12 mouse cellular contexts compared by ENCODE assay signal in genomic region chr16:10958763-10959440, GRCm38 (mm10).
DNase-seq lines count a peak whose midpoint lies in the region; ATAC-seq lines count a peak whose summit lies in the region.
"Had no signal": no experiment of that assay in that cellular context is flagged by ENCODE, and none has a peak within 500 bp of the region (broad histone marks: within the 10 kb centered on the region; RNA-seq: fewer than 3 reads in every experiment).

No protein-coding gene starts in this region.

- no peak overlapping the region for H3K4me2 ChIP-seq in embryonic facial prominence, embryonic 13.5 days
- H3K4me2 ChIP-seq in hindbrain, embryonic 16.5 days (ENCODE audit: low read length), result no peak overlapping the region
- no peak overlapping the region for H3K4me2 ChIP-seq in midbrain, embryonic 14.5 days (ENCODE audit: low read length)
- H3K4me2 ChIP-seq: heart, embryonic 15.5 days; kidney, embryonic 15.5 days had no signal

- peak; percentile 51 to 65 for DNase-seq in left cerebral cortex, postnatal 10 days (ENCODE audit: extremely low spot score in 1 of 2, low spot score in 2 of 2)
- DNase-seq in left cerebral cortex, adult 11 months (ENCODE audit: low spot score), result no peak
- peak; percentile 67 for DNase-seq in midbrain, embryonic 14.5 days
- DNase-seq in B cell, adult 2 months, result no peak
- DNase-seq in heart, adult 11 months, result no peak
- DNase-seq in gastrocnemius, postnatal 10 days, result no peak
- DNase-seq: adrenal gland, adult 8-10 months had no signal

- H3K9me3 ChIP-seq in embryonic facial prominence, embryonic 13.5 days, result no peaks in the 10 kb centered on the region
- no peaks in the 10 kb centered on the region for H3K9me3 ChIP-seq in hindbrain, embryonic 16.5 days (ENCODE audit: control insufficient read depth, low read length)
- H3K9me3 ChIP-seq in midbrain, embryonic 14.5 days (ENCODE audit: control insufficient read depth, low read length), result no peaks in the 10 kb centered on the region
- H3K9me3 ChIP-seq: heart, embryonic 15.5 days; kidney, embryonic 15.5 days had no signal

- H3K4me1 ChIP-seq in embryonic facial prominence, embryonic 13.5 days, result peaks cover 45% of the 10 kb centered on the region
- peaks cover 5% of the 10 kb centered on the region; the same call in 1 of the 2 replicates for H3K4me1 ChIP-seq in hindbrain, embryonic 16.5 days (ENCODE audit: control insufficient read depth, insufficient read depth, low read depth, low read length)
- peaks cover 9% of the 10 kb centered on the region; the same call in 1 of the 2 replicates for H3K4me1 ChIP-seq in midbrain, embryonic 14.5 days (ENCODE audit: control insufficient read depth, insufficient read depth, low read length)

- H3K27ac ChIP-seq in embryonic facial prominence, embryonic 13.5 days, result peak overlapping the region; percentile 64; the same call in 1 of the 2 replicates
- peak overlapping the region; percentile 35; the same call in 1 of the 2 replicates for H3K27ac ChIP-seq in hindbrain, embryonic 16.5 days (ENCODE audit: low read depth, low read length)
- H3K27ac ChIP-seq in midbrain, embryonic 14.5 days (replicated peaks; ENCODE audit: low read depth, low read length), result 0 out of 2 replicates have a peak overlapping the region, but pooled peaks have one; percentile 20
- H3K27ac ChIP-seq: heart, embryonic 15.5 days; kidney, embryonic 15.5 days had no signal

- 45% methylated on average over 7 of the region's 7 CpGs for WGBS in embryonic facial prominence, embryonic 13.5 days
- 39% methylated on average over 7 of the region's 7 CpGs for WGBS in hindbrain, embryonic 16.5 days
- 46% methylated on average over 7 of the region's 7 CpGs for WGBS in midbrain, embryonic 14.5 days

- H3K36me3 ChIP-seq in embryonic facial prominence, embryonic 13.5 days, result peaks cover 57% of the 10 kb centered on the region
- no peaks in the 10 kb centered on the region for H3K36me3 ChIP-seq in hindbrain, embryonic 16.5 days (ENCODE audit: control insufficient read depth, insufficient read depth, low read length)
- 0 out of 2 replicates have a peak, but pooled peaks cover 5% of the 10 kb centered on the region for H3K36me3 ChIP-seq in midbrain, embryonic 14.5 days (ENCODE audit: control insufficient read depth, insufficient read depth, low read length)

- peak; percentile 64 for ATAC-seq in embryonic facial prominence, embryonic 13.5 days (ENCODE audit: insufficient number of reproducible peaks, insufficient read depth, low FRiP score, low TSS enrichment, low read depth)
- peak; percentile 67 for ATAC-seq in hindbrain, embryonic 16.5 days
- ATAC-seq in midbrain, embryonic 14.5 days (ENCODE audit: low FRiP score, low TSS enrichment), result peak; percentile 27; the same call in 1 of the 2 replicates

- H3K9ac ChIP-seq in embryonic facial prominence, embryonic 13.5 days, result no peak overlapping the region
- no peak overlapping the region for H3K9ac ChIP-seq in hindbrain, embryonic 16.5 days (ENCODE audit: low read depth, low read length)
- H3K9ac ChIP-seq in midbrain, embryonic 14.5 days (replicated peaks; ENCODE audit: low read length), result no peak overlapping the region
- H3K9ac ChIP-seq: heart, embryonic 15.5 days; kidney, embryonic 15.5 days had no signal

- no peak overlapping the region for H3K4me3 ChIP-seq in embryonic facial prominence, embryonic 13.5 days
- H3K4me3 ChIP-seq in hindbrain, embryonic 16.5 days (ENCODE audit: low read length), result no peak overlapping the region
- no peak overlapping the region for H3K4me3 ChIP-seq in midbrain, embryonic 14.5 days (replicated peaks; ENCODE audit: low read depth, low read length)
- H3K4me3 ChIP-seq: heart, embryonic 15.5 days; kidney, embryonic 15.5 days; myocyte had no signal

- no peaks in the 10 kb centered on the region for H3K27me3 ChIP-seq in embryonic facial prominence, embryonic 13.5 days
- no peaks in the 10 kb centered on the region for H3K27me3 ChIP-seq in hindbrain, embryonic 16.5 days (replicated peaks; ENCODE audit: control insufficient read depth, insufficient read depth, low read length)
- no peaks in the 10 kb centered on the region for H3K27me3 ChIP-seq in midbrain, embryonic 14.5 days (ENCODE audit: control insufficient read depth, insufficient read depth, low read length)
- H3K27me3 ChIP-seq: heart, embryonic 15.5 days; kidney, embryonic 15.5 days had no signal

- intact Hi-C loops in left cerebral cortex, postnatal 10 days (cut with DNase I), result no loop called here

Comparison
In these comparisons a context has a peak if more than half of its experiments do, and no peak if none do; other contexts are left out.
1. DNase-seq: peak in left cerebral cortex, postnatal 10 days (2 of 2) and midbrain, embryonic 14.5 days (single experiment); none in left cerebral cortex, adult 11 months (single experiment), B cell, adult 2 months (0 of 2), heart, adult 11 months (single experiment) and gastrocnemius, postnatal 10 days (single experiment).
2. Peak in every context shown above with its lines, with median percentiles within 50 percentile points of each other: ATAC-seq and H3K27ac ChIP-seq.